Mouse (Mus musculus) liver, embryonic 16.5 days (tissue): Measurements from ENCODE around the gene Dlgap5. TPM values are rescaled to one million over a fixed set of nuclear protein-coding genes. Genes with fewer than 3 reads are reported as not detected.
A peak's percentile ranks its signal among the peaks of the same experiment; 100 is the strongest.

ENCODE experiments used
- ATAC-seq: fragments of 200-750 bp; cut with Nextera tagmentation; 2 replicates; pipeline ENCODE4 v1.8.0; 2017; ENCODE audit warnings: low read depth, mild to moderate bottlenecking, moderate number of reproducible peaks, moderate library complexity
- H3K27ac ChIP-seq: fragments of 300-500 bp; sonication (generic); 2 replicates; pipeline ENCODE4 v1.5.1; 2014; ENCODE audit warnings: mild to moderate bottlenecking, low read length
- H3K27me3 ChIP-seq: fragments of 300-500 bp; sonication (generic); 2 replicates; pipeline ENCODE4 v1.6.1; 2014; ENCODE audit warnings: low read depth, low read length, mixed read lengths; ENCODE audit not compliant: control insufficient read depth, insufficient read depth
- H3K36me3 ChIP-seq: fragments of 300-500 bp; sonication (generic); 2 replicates; pipeline ENCODE4 v1.6.1; 2014; ENCODE audit warnings: mild to moderate bottlenecking; ENCODE audit not compliant: control insufficient read depth, insufficient read depth
- H3K4me1 ChIP-seq: fragments of 300-500 bp; sonication (generic); 2 replicates; pipeline ENCODE4 v1.6.1; 2014; ENCODE audit warnings: low read depth, low read length, mixed read lengths; ENCODE audit not compliant: control insufficient read depth
- H3K4me2 ChIP-seq: fragments of 300-500 bp; sonication (generic); 2 replicates; pipeline ENCODE4 v1.6.1; 2014; ENCODE audit warnings: low read depth, low read length, mixed read lengths
- H3K4me3 ChIP-seq: fragments of 300-500 bp; sonication (generic); 2 replicates; pipeline ENCODE4 v1.5.1; 2014; ENCODE audit warnings: low read depth, mild to moderate bottlenecking, low read length
- H3K9ac ChIP-seq: fragments of 300-500 bp; sonication (generic); 2 replicates; pipeline ENCODE4 v1.6.1; 2014; ENCODE audit warnings: low read depth, low read length
- H3K9me3 ChIP-seq: fragments of 300-500 bp; sonication (generic); replicated peaks from 2 replicates; pipeline ENCODE4 v1.6.1; 2016; ENCODE audit warnings: low read length; ENCODE audit not compliant: control insufficient read depth
- WGBS: fragments of 180-500 bp; shearing (Covaris S2); extraction: QIAGEN DNeasy Blood & Tissue Kit; methylation state at CpG from one replicate; pipeline ENCODE4 v1.1.7; 2014; ENCODE audit not compliant: insufficient replicate concordance; 5-methylcytosine and 5-hydroxymethylcytosine counted together
- polyA plus RNA-seq: library from polyadenylated mRNA; unstranded; fragments of >200 nt; fragmentation: Nextera tagmentation; extraction: Ambion mirVana; gene quantifications from 2 replicates; pipeline ENCODE4 v1.2.1, GENCODE M21; 2015

The Dlgap5 gene
- polyA plus RNA-seq, 1 experiment from 2014 or later = 43.3 TPM

- no peak overlapping the region for H3K4me3 ChIP-seq
- no peak overlapping the region for H3K4me2 ChIP-seq
- H3K9me3 ChIP-seq = no peaks in the 10 kb centered on the region
- ATAC-seq = no peak
- H3K4me1 ChIP-seq = no peaks in the 10 kb centered on the region
- H3K9ac ChIP-seq = no peak overlapping the region
- peaks cover 31% of the 10 kb centered on the region for H3K36me3 ChIP-seq
- no peaks in the 10 kb centered on the region for H3K27me3 ChIP-seq
- WGBS = 79% methylated on average over 7 of the region's 7 CpGs
- H3K27ac ChIP-seq = no peak overlapping the region
Observed at GRCm38 (mm10) chr14:47383911-47384310, 34.3 kb downstream of the Dlgap5 start.

- 68% methylated on average over 7 of the region's 7 CpGs for WGBS
- Histone ChIP-seq H3K9me3 (no peaks in the 10 kb centered on the region), H3K4me3 (no peak overlapping the region), H3K4me2 (no peak overlapping the region), H3K27ac (no peak overlapping the region), H3K9ac (no peak overlapping the region), H3K4me1 (peaks cover 10% of the 10 kb centered on the region), H3K36me3 (no peaks in the 10 kb centered on the region), H3K27me3 (peaks cover 16% of the 10 kb centered on the region)
- ATAC-seq = no peak
Observed at GRCm38 (mm10) chr14:47378336-47378735, 39.9 kb downstream of the Dlgap5 start.

- no peak overlapping the region for H3K4me2 ChIP-seq
- peaks cover 12% of the 10 kb centered on the region for H3K4me1 ChIP-seq
- WGBS = 38% methylated on average over 2 of the region's 2 CpGs
- H3K4me3 ChIP-seq = no peak overlapping the region
- ATAC-seq = no peak
- no peak overlapping the region for H3K27ac ChIP-seq
- H3K36me3 ChIP-seq = no peaks in the 10 kb centered on the region
- H3K9ac ChIP-seq = no peak overlapping the region
- H3K9me3 ChIP-seq = no peaks in the 10 kb centered on the region
- H3K27me3 ChIP-seq = peaks cover 27% of the 10 kb centered on the region
Observed at GRCm38 (mm10) chr14:47376526-47376925, 41.7 kb downstream of the Dlgap5 start.

DNA sequence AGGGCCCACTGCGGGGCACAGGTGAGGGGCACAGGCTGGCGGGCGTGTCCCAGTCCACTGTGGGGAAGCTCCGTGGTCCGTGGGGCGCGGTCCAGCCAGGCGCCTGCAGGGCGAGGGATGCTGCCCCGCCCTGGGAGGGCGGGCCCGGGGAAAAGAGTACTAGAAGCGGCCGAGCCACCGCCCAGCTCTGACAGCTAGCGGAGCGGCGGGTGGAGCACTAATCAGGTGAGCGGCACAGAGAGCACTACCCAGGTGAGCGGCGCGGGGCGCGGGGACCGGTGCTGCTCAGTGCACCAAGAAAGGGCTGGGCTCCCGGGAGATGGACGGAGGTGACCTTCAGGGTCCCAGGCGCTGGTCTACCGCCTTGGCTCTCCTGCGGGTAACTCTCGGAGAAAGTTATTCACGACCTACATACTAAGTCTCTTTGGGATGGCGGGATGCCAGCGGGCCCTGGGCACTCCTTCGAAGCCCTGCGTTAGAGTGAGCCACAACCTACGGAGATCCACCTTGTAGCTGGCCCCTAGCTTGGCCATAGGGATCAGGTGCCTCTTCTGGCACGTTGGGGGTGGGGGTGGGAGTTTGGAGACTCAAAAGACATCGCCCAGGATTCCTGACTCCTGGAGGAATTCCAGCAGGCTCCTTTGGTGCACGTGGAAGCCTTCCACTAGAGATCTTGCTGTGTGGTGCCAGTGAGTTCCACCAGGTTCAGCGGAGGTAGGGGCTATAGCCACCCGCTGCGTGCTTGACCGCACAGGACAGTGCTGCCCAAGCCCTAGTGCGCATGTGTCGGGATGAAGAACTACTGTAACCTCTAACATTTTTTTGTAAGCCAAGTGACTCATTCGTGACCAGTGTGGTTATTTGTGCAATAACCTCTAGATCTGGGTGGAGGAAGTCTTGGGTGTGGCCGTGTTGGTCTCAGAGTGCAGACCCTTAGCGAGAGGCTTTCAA is 44.2 kb downstream of the Dlgap5 start:
- peaks cover 12% of the 10 kb centered on the region for H3K4me1 ChIP-seq
- H3K36me3 ChIP-seq = no peaks in the 10 kb centered on the region
- no peak overlapping the region for H3K27ac ChIP-seq
- peak overlapping the region; percentile 38 for H3K9ac ChIP-seq
- 6% methylated on average over 49 of the region's 49 CpGs for WGBS
- no peaks in the 10 kb centered on the region for H3K9me3 ChIP-seq
- ATAC-seq = peak; percentile 82
- H3K4me2 ChIP-seq = peak overlapping the region; percentile 56
- H3K4me3 ChIP-seq = peak overlapping the region; percentile 50
- peaks cover 27% of the 10 kb centered on the region for H3K27me3 ChIP-seq

GRCm38 (mm10) chr14:47371689-47372088 is 46.5 kb downstream of the Dlgap5 start:
- Histone ChIP-seq H3K9ac (no peak overlapping the region), H3K27ac (no peak overlapping the region), H3K4me1 (peaks cover 15% of the 10 kb centered on the region), H3K27me3 (peaks cover 27% of the 10 kb centered on the region), H3K4me3 (no peak overlapping the region), H3K9me3 (no peaks in the 10 kb centered on the region), H3K4me2 (no peak overlapping the region), H3K36me3 (no peaks in the 10 kb centered on the region)
- 71% methylated on average over 6 of the region's 6 CpGs for WGBS
- ATAC-seq = no peak

DNA sequence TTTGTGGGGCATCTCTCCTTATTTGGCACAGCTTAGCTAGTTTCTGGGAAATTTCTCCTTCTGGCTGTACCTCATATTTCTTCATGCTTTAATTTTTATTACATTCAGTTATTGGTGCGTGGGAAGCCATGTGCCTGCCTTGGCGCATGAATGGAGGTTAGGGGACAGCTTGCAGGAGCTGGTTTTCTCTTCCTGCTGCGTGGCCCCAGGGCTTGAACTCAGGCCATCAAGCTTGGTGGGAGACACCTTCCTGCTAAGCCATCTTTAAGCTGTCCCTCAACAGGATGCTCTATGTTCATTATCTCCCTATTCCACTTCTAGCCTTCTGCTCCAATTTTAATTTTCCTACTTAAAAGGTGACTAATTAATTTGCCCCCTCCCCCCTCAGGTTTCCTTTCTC is 47.4 kb downstream of the Dlgap5 start:
- Histone ChIP-seq H3K9me3 (no peaks in the 10 kb centered on the region), H3K4me2 (no peak overlapping the region), H3K27me3 (peaks cover 27% of the 10 kb centered on the region), H3K36me3 (no peaks in the 10 kb centered on the region), H3K9ac (no peak overlapping the region), H3K4me1 (peaks cover 15% of the 10 kb centered on the region), H3K27ac (no peak overlapping the region), H3K4me3 (no peak overlapping the region)
- no peak for ATAC-seq
- WGBS = 76% methylated on average over 3 of the region's 3 CpGs

- Histone ChIP-seq H3K27me3 (peaks cover 23% of the 10 kb centered on the region), H3K36me3 (no peaks in the 10 kb centered on the region), H3K9ac (no peak overlapping the region), H3K27ac (no peak overlapping the region), H3K9me3 (no peaks in the 10 kb centered on the region), H3K4me1 (peaks cover 20% of the 10 kb centered on the region), H3K4me2 (no peak overlapping the region), H3K4me3 (no peak overlapping the region)
- ATAC-seq = no peak
- 64% methylated on average over 5 of the region's 5 CpGs for WGBS
Observed at GRCm38 (mm10) chr14:47369741-47370140, 48.5 kb downstream of the Dlgap5 start.

- peak; percentile 32; the same call in 1 of the 2 replicates for ATAC-seq
- 31% methylated on average over 9 of the region's 9 CpGs for WGBS
- Histone ChIP-seq H3K36me3 (no peaks in the 10 kb centered on the region), H3K4me1 (peaks cover 7% of the 10 kb centered on the region), H3K4me2 (no peak within 1 kb of the TSS), H3K4me3 (no peak within 1 kb of the TSS), H3K9ac (no peak within 1 kb of the TSS), H3K27me3 (peaks cover 5% of the 10 kb centered on the region; the same call in 1 of the 2 replicates), H3K9me3 (no peaks in the 10 kb centered on the region), H3K27ac (no peak within 1 kb of the TSS)
Observed at GRCm38 (mm10) chr14:47367461-47367860, 50.7 kb downstream of the Dlgap5 start, which contains the start of gene Lgals3. Gene Lgals3, plus strand, starts transcription at chr14:47367751.

DNA sequence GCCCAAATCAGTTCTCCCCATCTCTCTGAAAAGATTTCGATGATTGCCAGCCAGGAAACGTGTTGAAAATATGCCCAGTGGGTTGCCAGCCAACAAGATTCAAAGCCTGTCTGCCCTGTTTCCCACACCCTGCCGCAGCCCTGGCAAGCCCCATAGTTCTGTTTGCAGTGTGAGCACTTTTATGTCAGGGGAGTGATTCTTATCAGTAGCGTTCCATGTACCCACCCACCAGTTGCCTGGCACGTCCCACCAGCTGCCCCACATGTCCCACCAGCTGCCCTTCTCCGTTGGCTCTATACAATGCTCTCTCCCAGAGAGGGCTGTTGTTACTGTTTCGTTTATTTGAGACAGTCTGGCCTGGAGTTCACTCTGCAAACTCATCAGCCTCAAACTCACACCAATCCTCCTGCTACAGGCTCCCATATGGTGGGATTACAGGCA is 51.3 kb downstream of the Dlgap5 start:
- Histone ChIP-seq H3K9me3 (no peaks in the 10 kb centered on the region), H3K36me3 (no peaks in the 10 kb centered on the region), H3K4me2 (no peak overlapping the region), H3K4me3 (no peak overlapping the region), H3K27ac (no peak overlapping the region), H3K4me1 (peaks cover 7% of the 10 kb centered on the region), H3K9ac (no peak overlapping the region), H3K27me3 (peaks cover 3% of the 10 kb centered on the region; the same call in 1 of the 2 replicates)
- ATAC-seq = peak; percentile 50
- WGBS = 15% methylated on average over 7 of the region's 7 CpGs
